Mouse (Mus musculus) kidney, embryonic 15.5 days (tissue): ENCODE data around the gene Farp1. TPM values are rescaled to one million over a fixed set of nuclear protein-coding genes. Genes with fewer than 3 reads are reported as not detected.

ENCODE experiments used
- ATAC-seq: fragments of 200-750 bp; cut with Nextera tagmentation; replicated peaks from 2 replicates; pipeline ENCODE4 v1.8.0; 2017; ENCODE audit warnings: moderate TSS enrichment; ENCODE audit not compliant: low FRiP score
- H3K27ac ChIP-seq: fragments of 300-500 bp; sonication (generic); 2 replicates; pipeline ENCODE4 v1.5.1; 2015; ENCODE audit warnings: mild to moderate bottlenecking, inconsistent platforms
- H3K27me3 ChIP-seq: fragments of 300-500 bp; sonication (generic); 2 replicates; pipeline ENCODE4 v1.6.1; 2015; ENCODE audit warnings: inconsistent platforms
- H3K36me3 ChIP-seq: fragments of 300-500 bp; sonication (generic); 2 replicates; pipeline ENCODE4 v1.6.1; 2015; ENCODE audit warnings: inconsistent platforms
- H3K4me1 ChIP-seq: fragments of 300-500 bp; sonication (generic); 2 replicates; pipeline ENCODE4 v1.6.1; 2015; ENCODE audit warnings: inconsistent platforms
- H3K4me2 ChIP-seq: fragments of 300-500 bp; sonication (generic); 2 replicates; pipeline ENCODE4 v1.6.1; 2015; ENCODE audit warnings: moderate library complexity, mild to moderate bottlenecking, inconsistent platforms
- H3K4me3 ChIP-seq: fragments of 300-500 bp; sonication (generic); replicated peaks from 2 replicates; pipeline ENCODE4 v1.5.1; 2015; ENCODE audit warnings: mild to moderate bottlenecking, inconsistent platforms
- H3K9ac ChIP-seq: fragments of 300-500 bp; sonication (generic); 2 replicates; pipeline ENCODE4 v1.6.1; 2015; ENCODE audit warnings: mild to moderate bottlenecking, inconsistent platforms
- H3K9me3 ChIP-seq: fragments of 300-500 bp; sonication (generic); replicated peaks from 2 replicates; pipeline ENCODE4 v1.6.1; 2016; ENCODE audit warnings: inconsistent platforms
- WGBS: fragments of 180-500 bp; shearing (Covaris S2); methylation state at CpG from one replicate; pipeline ENCODE4 v1.1.7; 2015; ENCODE audit warnings: mixed read lengths; 5-methylcytosine and 5-hydroxymethylcytosine counted together
- polyA plus RNA-seq: library from polyadenylated mRNA; unstranded; fragments of >200 nt; fragmentation: Nextera tagmentation; extraction: Ambion mirVana; gene quantifications from 2 replicates; pipeline ENCODE4 v1.2.1, GENCODE M21; 2015

Gene Farp1
- polyA plus RNA-seq, 1 experiment from 2014 or later, result 35.8 TPM

DNA sequence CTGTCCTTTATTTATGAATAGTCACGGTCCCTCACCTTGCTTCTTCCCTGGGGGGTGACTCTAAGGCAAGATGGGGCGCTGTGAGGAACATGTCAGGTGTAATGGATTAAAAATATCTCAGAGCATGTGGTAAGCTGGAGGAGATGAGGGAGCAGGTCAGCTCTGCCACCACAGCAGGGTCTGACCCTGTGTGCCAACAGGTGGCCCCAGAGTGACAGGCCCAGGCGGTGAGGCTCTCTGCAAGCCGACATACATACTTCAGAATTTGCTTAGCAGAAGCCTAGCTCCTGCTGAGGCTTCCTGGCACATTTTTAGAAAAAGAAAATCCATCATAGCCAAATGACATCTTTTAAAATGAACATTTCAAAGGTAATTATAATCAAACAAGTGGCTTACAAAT is 178.7 kb downstream of the Farp1 start:
- Histone ChIP-seq H3K9me3 (no peaks in the 10 kb centered on the region), H3K4me3 (no peak overlapping the region), H3K4me2 (no peak overlapping the region), H3K27me3 (no peaks in the 10 kb centered on the region), H3K27ac (no peak overlapping the region), H3K9ac (no peak overlapping the region), H3K36me3 (peaks cover 31% of the 10 kb centered on the region), H3K4me1 (peaks cover 13% of the 10 kb centered on the region)
- ATAC-seq, result no peak
- 82% methylated on average over 4 of the region's 4 CpGs for WGBS

- WGBS, result 89% methylated on average over 11 of the region's 11 CpGs
- Histone ChIP-seq H3K4me3 (no peak overlapping the region), H3K4me1 (peaks cover 13% of the 10 kb centered on the region), H3K36me3 (peaks cover 23% of the 10 kb centered on the region), H3K4me2 (no peak overlapping the region), H3K27ac (0 out of 2 replicates have a peak overlapping the region, but pooled peaks have one; percentile 10), H3K9me3 (no peaks in the 10 kb centered on the region), H3K27me3 (no peaks in the 10 kb centered on the region), H3K9ac (no peak overlapping the region)
- no peak for ATAC-seq
Measured at GRCm38 (mm10) chr14:121214636-121215257, 179.7 kb downstream of the Farp1 start.

DNA sequence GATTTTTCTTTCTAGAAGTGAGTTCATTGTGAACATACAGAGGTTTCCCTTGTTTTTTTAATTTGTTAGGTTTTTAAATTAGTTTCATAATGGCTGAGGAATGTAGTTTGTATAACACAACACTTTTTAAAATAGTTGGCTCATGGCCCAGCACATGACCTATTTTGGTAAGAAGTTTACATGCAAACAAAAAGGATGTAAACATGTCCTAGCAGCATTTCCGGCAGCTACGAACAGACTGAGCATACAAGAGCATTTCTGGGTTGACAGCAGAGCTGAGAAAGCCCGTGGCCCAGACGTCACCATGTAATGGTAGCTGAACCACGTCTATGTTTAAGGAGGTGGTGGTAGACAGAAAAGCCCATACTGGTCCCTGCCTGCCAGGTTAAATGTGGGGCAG is 180.8 kb downstream of the Farp1 start:
- Histone ChIP-seq H3K4me2 (no peak overlapping the region), H3K9me3 (no peaks in the 10 kb centered on the region), H3K36me3 (peaks cover 19% of the 10 kb centered on the region), H3K4me1 (peaks cover 13% of the 10 kb centered on the region), H3K4me3 (no peak overlapping the region), H3K27me3 (no peaks in the 10 kb centered on the region), H3K9ac (no peak overlapping the region), H3K27ac (no peak overlapping the region)
- ATAC-seq, result no peak
- WGBS, result 54% methylated on average over 5 of the region's 5 CpGs

GRCm38 (mm10) chr14:121216672-121217071 is 181.7 kb downstream of the Farp1 start:
- H3K4me3 ChIP-seq, result no peak overlapping the region
- 65% methylated on average over 6 of the region's 6 CpGs for WGBS
- no peaks in the 10 kb centered on the region for H3K27me3 ChIP-seq
- H3K36me3 ChIP-seq, result peaks cover 27% of the 10 kb centered on the region
- H3K9me3 ChIP-seq, result no peaks in the 10 kb centered on the region
- no peak overlapping the region for H3K27ac ChIP-seq
- no peak overlapping the region for H3K9ac ChIP-seq
- no peak overlapping the region for H3K4me2 ChIP-seq
- ATAC-seq, result no peak
- peaks cover 13% of the 10 kb centered on the region for H3K4me1 ChIP-seq

DNA sequence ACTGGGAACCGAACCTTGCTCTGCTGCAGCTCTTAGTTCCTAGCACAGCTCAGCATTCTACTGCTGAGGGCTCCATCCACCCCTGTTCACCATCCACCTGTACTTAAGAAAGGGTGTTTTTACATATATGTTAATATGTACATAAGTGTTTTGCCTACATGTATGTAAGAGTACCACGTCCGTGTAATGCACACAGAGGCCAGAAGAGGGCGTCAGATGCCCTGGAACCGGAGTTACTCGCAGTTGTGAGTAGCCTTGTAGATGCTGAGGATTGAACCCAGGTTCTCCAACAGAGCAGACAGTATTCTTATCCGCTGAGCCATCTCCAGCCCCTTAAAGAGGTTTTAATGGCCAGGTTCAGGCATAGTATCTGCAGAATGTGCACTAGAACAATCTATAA is 183.6 kb downstream of the Farp1 start:
- Histone ChIP-seq H3K9ac (no peak overlapping the region), H3K4me2 (no peak overlapping the region), H3K36me3 (peaks cover 29% of the 10 kb centered on the region), H3K4me3 (no peak overlapping the region), H3K4me1 (peaks cover 13% of the 10 kb centered on the region), H3K9me3 (no peaks in the 10 kb centered on the region), H3K27me3 (no peaks in the 10 kb centered on the region), H3K27ac (no peak overlapping the region)
- 82% methylated on average over 7 of the region's 7 CpGs for WGBS
- ATAC-seq, result no peak

GRCm38 (mm10) chr14:121219226-121220039 is 184.4 kb downstream of the Farp1 start:
- WGBS, result 86% methylated on average over 10 of the region's 10 CpGs
- no peak for ATAC-seq
- Histone ChIP-seq H3K27ac (no peak overlapping the region), H3K27me3 (no peaks in the 10 kb centered on the region), H3K4me1 (peaks cover 13% of the 10 kb centered on the region), H3K4me2 (no peak overlapping the region), H3K9ac (no peak overlapping the region), H3K9me3 (no peaks in the 10 kb centered on the region), H3K36me3 (peaks cover 34% of the 10 kb centered on the region), H3K4me3 (no peak overlapping the region)

DNA sequence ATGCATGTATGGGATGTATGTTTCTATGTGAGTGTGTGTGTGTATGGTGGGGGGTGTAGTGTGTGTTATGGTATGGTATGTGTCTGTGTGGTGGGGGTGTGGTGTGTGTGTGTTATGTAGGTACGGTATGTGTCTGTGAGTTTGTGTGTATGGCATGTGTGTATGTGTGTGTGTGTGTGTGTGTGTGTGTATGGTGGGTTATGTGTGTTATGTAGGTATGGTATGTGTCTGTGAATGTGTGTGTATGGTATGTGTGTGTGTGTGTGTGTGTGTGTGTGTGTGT is 185.0 kb downstream of the Farp1 start:
- WGBS, result 100% methylated on average over 1 of the region's 1 CpGs
- H3K9me3 ChIP-seq, result no peaks in the 10 kb centered on the region
- ATAC-seq, result no peak
- no peak overlapping the region for H3K27ac ChIP-seq
- H3K4me2 ChIP-seq, result no peak overlapping the region
- peaks cover 13% of the 10 kb centered on the region for H3K4me1 ChIP-seq
- H3K36me3 ChIP-seq, result peaks cover 37% of the 10 kb centered on the region
- no peaks in the 10 kb centered on the region for H3K27me3 ChIP-seq
- H3K9ac ChIP-seq, result no peak overlapping the region
- no peak overlapping the region for H3K4me3 ChIP-seq

- H3K9ac ChIP-seq, result no peak overlapping the region
- H3K27ac ChIP-seq, result no peak overlapping the region
- no peaks in the 10 kb centered on the region for H3K27me3 ChIP-seq
- H3K4me1 ChIP-seq, result peaks cover 15% of the 10 kb centered on the region
- peaks cover 42% of the 10 kb centered on the region for H3K36me3 ChIP-seq
- H3K9me3 ChIP-seq, result no peaks in the 10 kb centered on the region
- 91% methylated on average over 5 of the region's 5 CpGs for WGBS
- ATAC-seq, result no peak
- no peak overlapping the region for H3K4me3 ChIP-seq
- no peak overlapping the region for H3K4me2 ChIP-seq
Measured at GRCm38 (mm10) chr14:121220723-121221122, 185.7 kb downstream of the Farp1 start.

DNA sequence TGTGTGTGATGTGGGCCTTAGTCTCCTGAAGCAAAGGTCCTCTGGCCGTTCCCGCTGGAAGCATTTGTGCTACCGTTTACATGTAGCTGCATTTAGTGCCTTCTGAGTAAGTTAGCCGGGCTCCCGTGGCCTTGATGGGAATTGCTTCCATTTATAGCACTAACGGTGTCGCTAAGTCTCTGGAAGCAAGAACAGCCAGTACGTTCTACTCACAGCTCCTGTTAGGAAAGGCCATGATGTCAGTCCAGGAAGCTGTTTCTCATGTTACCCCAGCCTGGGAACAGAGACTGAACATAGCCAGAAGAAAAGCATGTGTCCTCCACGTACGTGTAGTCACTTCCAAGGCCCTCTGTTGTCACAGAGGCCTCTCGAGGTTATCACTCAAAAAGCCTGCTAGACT is 190.8 kb downstream of the Farp1 start:
- no peak overlapping the region for H3K9ac ChIP-seq
- H3K27ac ChIP-seq, result peak overlapping the region; percentile 41; the same call in 1 of the 2 replicates
- WGBS, result 34% methylated on average over 11 of the region's 11 CpGs
- peaks cover 58% of the 10 kb centered on the region for H3K36me3 ChIP-seq
- peaks cover 12% of the 10 kb centered on the region for H3K4me1 ChIP-seq
- H3K9me3 ChIP-seq, result no peaks in the 10 kb centered on the region
- H3K27me3 ChIP-seq, result no peaks in the 10 kb centered on the region
- no peak overlapping the region for H3K4me2 ChIP-seq
- no peak overlapping the region for H3K4me3 ChIP-seq
- ATAC-seq, result no peak

- no peak overlapping the region for H3K4me3 ChIP-seq
- no peaks in the 10 kb centered on the region for H3K9me3 ChIP-seq
- H3K27me3 ChIP-seq, result no peaks in the 10 kb centered on the region
- no peak overlapping the region for H3K9ac ChIP-seq
- H3K4me1 ChIP-seq, result peaks cover 17% of the 10 kb centered on the region
- peaks cover 64% of the 10 kb centered on the region for H3K36me3 ChIP-seq
- ATAC-seq, result peak; percentile 52; the same call in 1 of the 2 replicates
- no peak overlapping the region for H3K4me2 ChIP-seq
- 0 out of 2 replicates have a peak overlapping the region, but pooled peaks have one; percentile 18 for H3K27ac ChIP-seq
- WGBS, result 62% methylated on average over 9 of the region's 9 CpGs
Measured at GRCm38 (mm10) chr14:121229036-121229773, 194.2 kb downstream of the Farp1 start.

DNA sequence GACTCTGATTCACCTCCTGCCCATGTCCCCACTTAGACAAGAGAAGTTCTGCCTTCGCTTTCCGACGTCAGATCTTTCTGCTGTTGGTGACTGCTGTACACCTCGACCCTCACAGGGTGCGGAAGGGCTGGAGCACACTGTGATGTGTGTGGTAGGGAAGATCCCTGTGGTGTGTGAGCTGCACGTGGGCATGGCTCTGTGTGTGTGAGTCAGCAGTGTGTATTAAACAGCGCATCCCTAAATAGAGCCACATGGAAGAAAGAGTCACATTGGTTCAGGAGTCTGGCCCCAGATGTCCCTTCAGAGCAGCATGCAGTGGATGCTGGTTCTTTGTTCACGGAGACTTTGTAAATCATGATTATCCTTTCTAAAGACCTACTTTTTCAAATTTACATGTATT is 196.2 kb downstream of the Farp1 start:
- Histone ChIP-seq H3K9me3 (no peaks in the 10 kb centered on the region), H3K4me1 (peaks cover 12% of the 10 kb centered on the region), H3K9ac (no peak overlapping the region), H3K27ac (no peak overlapping the region), H3K4me3 (no peak overlapping the region), H3K4me2 (no peak overlapping the region), H3K36me3 (peaks cover 61% of the 10 kb centered on the region), H3K27me3 (no peaks in the 10 kb centered on the region)
- ATAC-seq, result no peak
- WGBS, result 92% methylated on average over 8 of the region's 8 CpGs

- Histone ChIP-seq H3K4me2 (no peak overlapping the region), H3K4me3 (no peak overlapping the region), H3K27ac (peak overlapping the region; percentile 74), H3K36me3 (peaks cover 82% of the 10 kb centered on the region), H3K9ac (no peak overlapping the region), H3K27me3 (no peaks in the 10 kb centered on the region), H3K9me3 (no peaks in the 10 kb centered on the region), H3K4me1 (peaks cover 5% of the 10 kb centered on the region; the same call in 1 of the 2 replicates)
- 32% methylated on average over 12 of the region's 12 CpGs for WGBS
- peak; percentile 53 for ATAC-seq
Measured at GRCm38 (mm10) chr14:121234741-121235307, 199.8 kb downstream of the Farp1 start.
